Mouse (Mus musculus) layer of hippocampus, adult 6 months (tissue): ENCODE measurements around the gene Pcgf3. TPM values are rescaled to one million over a fixed set of nuclear protein-coding genes. Genes with fewer than 3 reads are reported as not detected.

Source experiments
- long read RNA-seq, 2 experiments: library from polyadenylated mRNA; unstranded; transcript quantifications; one replicate each; pipeline ENCODE4 v2.0.0; 2019 to 2020
- polyA plus RNA-seq: library from polyadenylated mRNA; unstranded; fragments of <200 nt; fragmentation: Nextera tagmentation; gene quantifications from 2 replicates; pipeline ENCODE4 v1.2.3, GENCODE M21; 2021

The Pcgf3 gene
- 6.0 and 13.0 TPM in 2 replicates for polyA plus RNA-seq
- long read RNA-seq, experiment 1, full-length matches to known transcripts, result 4 of 13 reads
- long read RNA-seq, experiment 1, partial matches to known transcripts, result 0 of 13 reads
- long read RNA-seq, experiment 1, other reads (novel, unspliced or antisense), result 9 of 13 reads
- long read RNA-seq, experiment 2, full-length matches to known transcripts, result 31 of 49 reads
- long read RNA-seq, experiment 2, partial matches to known transcripts, result 5 of 49 reads
- long read RNA-seq, experiment 2, other reads (novel, unspliced or antisense), result 13 of 49 reads

GRCm38 (mm10) chr5:108461082-108462065 lies at the start of gene Pcgf3:
Pcgf3 (plus strand) TSS chr5:108461232.

DNA sequence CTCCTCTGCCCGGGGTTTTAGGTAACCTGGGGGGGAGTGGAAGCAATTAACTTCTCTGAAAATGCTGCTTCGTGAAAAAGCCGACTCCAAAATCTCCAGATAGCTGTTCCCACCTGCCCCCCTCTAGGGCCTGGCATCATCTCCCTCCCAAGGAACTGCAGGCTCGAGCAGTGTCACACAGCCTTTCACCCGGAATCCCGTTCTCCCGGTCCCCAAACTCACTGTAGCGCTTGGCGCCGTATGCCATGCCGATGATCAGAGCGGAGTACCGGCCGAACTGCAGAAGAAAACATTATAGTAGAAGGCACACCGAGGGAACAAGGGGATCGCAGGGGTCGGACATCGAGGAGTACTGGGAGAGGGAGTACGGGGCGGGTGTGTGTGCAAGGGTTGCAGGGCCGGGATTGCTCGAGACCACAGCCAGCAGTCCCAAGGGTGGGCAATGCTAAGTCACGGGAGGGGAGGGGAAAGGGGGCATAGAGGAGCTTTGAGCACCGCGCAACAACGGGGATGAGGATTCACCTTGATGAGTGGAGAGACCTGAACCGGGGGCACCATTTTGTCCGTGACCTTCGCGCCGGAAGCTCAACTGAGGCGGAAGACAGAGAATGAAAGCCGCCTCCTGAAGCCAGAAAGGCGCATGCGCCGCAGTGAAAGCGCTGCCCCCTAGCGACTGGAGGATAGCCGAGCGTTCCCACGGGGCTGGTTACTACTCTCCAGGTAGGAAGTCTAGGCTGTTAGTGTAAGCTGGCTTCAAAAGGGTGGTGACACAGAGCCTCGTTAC lies 27.0 kb upstream of the Pcgf3 start, which contains the start of gene Atp5k:
Gene Atp5k, minus strand, starts transcription at position 645 of the 784 bp plus-strand sequence.

GRCm38 (mm10) chr5:108448785-108449668 lies 12.0 kb upstream of the Pcgf3 start, which contains the start of gene Mfsd7a:
Mfsd7a (minus strand) TSS chr5:108448891.

GRCm38 (mm10) chr5:108549489-108550206 lies 88.6 kb downstream of the Pcgf3 start, which contains the start of gene Cplx1:
Cplx1 (minus strand) TSS chr5:108550024.

Other genes with a start within 250 kb of the Pcgf3 start
- gene Dr1, start 192.3 kb upstream of the Pcgf3 start, polyA plus RNA-seq, result 25.0 and 25.1 TPM in 2 replicates
- 3.5 and 4.3 TPM in 2 replicates for gene Pigg, start 148.6 kb upstream of the Pcgf3 start, polyA plus RNA-seq
- gene Gm42517, start 93.3 kb upstream of the Pcgf3 start, polyA plus RNA-seq, result 5.2 and 7.0 TPM in 2 replicates
- gene Pde6b, start 72.8 kb upstream of the Pcgf3 start, polyA plus RNA-seq, result 0.06 and 0.11 TPM in 2 replicates
- 1,933 and 2,052 TPM in 2 replicates for gene Atp5k, start 26.8 kb upstream of the Pcgf3 start, polyA plus RNA-seq
- 0.26 and 0.29 TPM in 2 replicates for gene Mfsd7a, start 12.3 kb upstream of the Pcgf3 start, polyA plus RNA-seq
- 194 and 237 TPM in 2 replicates for gene Cplx1, start 88.8 kb downstream of the Pcgf3 start, polyA plus RNA-seq
- 41.8 and 61.4 TPM in 2 replicates for gene Gak, start 168.5 kb downstream of the Pcgf3 start, polyA plus RNA-seq
- gene Tmem175, start 168.5 kb downstream of the Pcgf3 start, polyA plus RNA-seq, result 40.0 and 51.2 TPM in 2 replicates
- 11.2 and 12.2 TPM in 2 replicates for gene Idua, start 199.1 kb downstream of the Pcgf3 start, polyA plus RNA-seq
- 4.2 and 4.7 TPM in 2 replicates for gene Dgkq, start 208.4 kb downstream of the Pcgf3 start, polyA plus RNA-seq
- gene Slc26a1, start 214.3 kb downstream of the Pcgf3 start, polyA plus RNA-seq, result 0.63 and 1.4 TPM in 2 replicates
- gene Fgfrl1, start 231.2 kb downstream of the Pcgf3 start, polyA plus RNA-seq, result 5.2 and 7.0 TPM in 2 replicates